Mouse (Mus musculus): Measurements from ENCODE around the gene Bcl7b. TPM values are rescaled to one million over a fixed set of nuclear protein-coding genes. Genes with fewer than 3 reads are reported as not detected.
A peak's percentile ranks its signal among the peaks of the same experiment; 100 is the strongest.

Gene Bcl7b
- polyA plus RNA-seq, 1 experiment = 64.4 TPM

- WGBS = 24% methylated on average over 8 of the region's 8 CpGs
- Histone ChIP-seq H3K27me3 (ENCODE audit: control insufficient read depth, insufficient read depth, low read length) (no peaks in the 10 kb centered on the region), H3K4me1 (ENCODE audit: control insufficient read depth, insufficient read depth, low read length) (peaks cover 42% of the 10 kb centered on the region), H3K4me3 (replicated peaks; ENCODE audit: insufficient read depth, low read depth, low read length) (no peak overlapping the region), H3K27ac (ENCODE audit: insufficient read depth, low read length) (peak overlapping the region; percentile 41; the same call in 1 of the 2 replicates)
- peak in 1 of 2 experiments; percentile 40 for DNase-seq
- no peak for TF ChIP-seq POLR2A (IDR thresholded peaks at IDR 0.05; ENCODE audit: borderline replicate concordance, insufficient read depth, low read length)
- no peak for TF ChIP-seq CTCF (IDR thresholded peaks at IDR 0.05; ENCODE audit: borderline replicate concordance, insufficient read depth, low read depth, low read length)
Observed at GRCm38 (mm10) chr5:135183131-135183861, 15.2 kb downstream of the Bcl7b start.

GRCm38 (mm10) chr5:135185016-135185415 lies 16.9 kb downstream of the Bcl7b start:
- WGBS = 98% methylated on average over 3 of the region's 3 CpGs
- no peak for TF ChIP-seq CTCF (IDR thresholded peaks at IDR 0.05; ENCODE audit: borderline replicate concordance, insufficient read depth, low read depth, low read length)
- TF ChIP-seq POLR2A (IDR thresholded peaks at IDR 0.05; ENCODE audit: borderline replicate concordance, insufficient read depth, low read length) = no peak
- Histone ChIP-seq H3K27me3 (ENCODE audit: control insufficient read depth, insufficient read depth, low read length) (no peaks in the 10 kb centered on the region), H3K27ac (ENCODE audit: insufficient read depth, low read length) (no peak overlapping the region), H3K4me3 (replicated peaks; ENCODE audit: insufficient read depth, low read depth, low read length) (no peak overlapping the region), H3K4me1 (ENCODE audit: control insufficient read depth, insufficient read depth, low read length) (peaks cover 33% of the 10 kb centered on the region)
- DNase-seq = no peak

DNA sequence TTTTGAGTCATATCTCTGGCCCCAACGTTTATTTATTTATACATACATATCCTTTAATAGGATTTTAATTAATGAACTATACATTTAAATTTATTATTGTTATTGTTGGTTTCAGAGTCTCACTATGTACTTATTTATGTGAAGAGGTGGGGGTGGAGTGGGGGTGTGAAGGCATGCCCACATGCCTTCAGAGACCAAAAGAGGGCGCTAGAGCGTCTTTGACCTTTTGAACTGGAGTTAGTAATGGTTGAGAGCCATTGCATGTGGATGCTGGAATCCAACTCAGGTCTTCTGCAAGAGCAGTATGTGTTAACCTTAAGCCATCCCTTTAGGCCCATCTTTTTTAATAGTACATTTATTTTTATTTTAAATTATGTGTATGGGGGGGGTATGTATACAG lies 17.5 kb downstream of the Bcl7b start:
- H3K4me1 ChIP-seq (ENCODE audit: control insufficient read depth, insufficient read depth, low read length) = peaks cover 27% of the 10 kb centered on the region
- H3K4me3 ChIP-seq (replicated peaks; ENCODE audit: insufficient read depth, low read depth, low read length) = no peak overlapping the region
- no peaks in the 10 kb centered on the region for H3K27me3 ChIP-seq (ENCODE audit: control insufficient read depth, insufficient read depth, low read length)
- no peak overlapping the region for H3K27ac ChIP-seq (ENCODE audit: insufficient read depth, low read length)
- TF ChIP-seq CTCF (IDR thresholded peaks at IDR 0.05; ENCODE audit: borderline replicate concordance, insufficient read depth, low read depth, low read length) (peak; percentile 35; the same call in 1 of the 2 replicates), POLR2A (IDR thresholded peaks at IDR 0.05; ENCODE audit: borderline replicate concordance, insufficient read depth, low read length) (no peak)
- WGBS = 42% methylated on average over 3 of the region's 3 CpGs
- DNase-seq = no peak

GRCm38 (mm10) chr5:135186231-135186620 lies 18.1 kb downstream of the Bcl7b start:
- no peak for TF ChIP-seq CTCF (IDR thresholded peaks at IDR 0.05; ENCODE audit: borderline replicate concordance, insufficient read depth, low read depth, low read length)

DNA sequence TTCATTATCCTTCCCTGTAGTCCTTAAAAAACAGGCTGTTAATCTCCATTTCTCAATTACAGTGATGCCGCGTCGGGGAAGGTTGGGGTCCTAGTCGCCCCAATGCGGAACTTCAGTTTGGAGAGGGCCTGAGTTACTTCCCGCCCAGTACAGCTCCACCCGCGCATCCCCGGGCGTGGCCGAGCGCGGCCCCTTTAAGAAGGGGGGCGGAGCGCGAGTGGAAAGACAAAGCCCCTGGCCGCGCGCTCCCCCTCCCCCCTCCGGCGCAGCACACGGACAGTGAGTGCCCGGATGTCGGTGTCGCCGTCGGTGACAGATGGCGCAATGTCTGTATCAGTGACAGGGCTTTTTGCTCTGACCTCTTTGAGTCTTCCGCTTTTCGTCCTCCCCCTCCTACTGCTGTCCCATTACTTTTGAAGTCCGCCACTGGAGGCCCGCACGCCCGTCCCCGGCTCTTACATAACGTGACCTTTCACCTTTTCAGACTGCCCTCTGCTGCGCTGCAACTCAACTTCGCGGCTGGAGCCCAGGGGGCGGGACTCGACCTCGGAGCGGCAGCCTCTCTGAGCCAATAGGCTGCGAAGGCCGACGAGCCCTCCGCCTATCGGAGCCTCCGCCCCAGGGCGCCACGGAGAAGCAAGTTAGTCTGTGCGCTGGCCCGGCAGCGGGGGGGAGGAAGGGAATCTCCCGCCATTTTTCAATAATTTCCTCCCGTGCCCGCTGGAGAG lies 18.7 kb downstream of the Bcl7b start, which contains the start of gene Baz1b:
Baz1b (plus strand) TSS at position 644 of the 728 bp plus-strand sequence.
- WGBS = under 1% methylated on average over 57 of the region's 57 CpGs
- Histone ChIP-seq H3K4me3 (replicated peaks; ENCODE audit: insufficient read depth, low read depth, low read length) (peak within 1 kb of the TSS; percentile 55), H3K27me3 (ENCODE audit: control insufficient read depth, insufficient read depth, low read length) (no peaks in the 10 kb centered on the region), H3K4me1 (ENCODE audit: control insufficient read depth, insufficient read depth, low read length) (peaks cover 18% of the 10 kb centered on the region), H3K27ac (ENCODE audit: insufficient read depth, low read length) (peak within 1 kb of the TSS; percentile 89)
- TF ChIP-seq POLR2A (IDR thresholded peaks at IDR 0.05; ENCODE audit: borderline replicate concordance, insufficient read depth, low read length) (peak; percentile 57), CTCF (IDR thresholded peaks at IDR 0.05; ENCODE audit: borderline replicate concordance, insufficient read depth, low read depth, low read length) (no peak)
- DNase-seq = peak; percentile 99 to 100

More at GRCm38 (mm10) chr5:135186231-135186620, 18.1 kb downstream of the Bcl7b start:
- DNase-seq = no peak
- 13% methylated on average over 10 of the region's 10 CpGs for WGBS
- H3K27me3 ChIP-seq (ENCODE audit: control insufficient read depth, insufficient read depth, low read length) = no peaks in the 10 kb centered on the region
- H3K4me3 ChIP-seq (replicated peaks; ENCODE audit: insufficient read depth, low read depth, low read length) = peak overlapping the region; percentile 55
- H3K4me1 ChIP-seq (ENCODE audit: control insufficient read depth, insufficient read depth, low read length) = peaks cover 21% of the 10 kb centered on the region
- peak overlapping the region; percentile 89 for H3K27ac ChIP-seq (ENCODE audit: insufficient read depth, low read length)

DNA sequence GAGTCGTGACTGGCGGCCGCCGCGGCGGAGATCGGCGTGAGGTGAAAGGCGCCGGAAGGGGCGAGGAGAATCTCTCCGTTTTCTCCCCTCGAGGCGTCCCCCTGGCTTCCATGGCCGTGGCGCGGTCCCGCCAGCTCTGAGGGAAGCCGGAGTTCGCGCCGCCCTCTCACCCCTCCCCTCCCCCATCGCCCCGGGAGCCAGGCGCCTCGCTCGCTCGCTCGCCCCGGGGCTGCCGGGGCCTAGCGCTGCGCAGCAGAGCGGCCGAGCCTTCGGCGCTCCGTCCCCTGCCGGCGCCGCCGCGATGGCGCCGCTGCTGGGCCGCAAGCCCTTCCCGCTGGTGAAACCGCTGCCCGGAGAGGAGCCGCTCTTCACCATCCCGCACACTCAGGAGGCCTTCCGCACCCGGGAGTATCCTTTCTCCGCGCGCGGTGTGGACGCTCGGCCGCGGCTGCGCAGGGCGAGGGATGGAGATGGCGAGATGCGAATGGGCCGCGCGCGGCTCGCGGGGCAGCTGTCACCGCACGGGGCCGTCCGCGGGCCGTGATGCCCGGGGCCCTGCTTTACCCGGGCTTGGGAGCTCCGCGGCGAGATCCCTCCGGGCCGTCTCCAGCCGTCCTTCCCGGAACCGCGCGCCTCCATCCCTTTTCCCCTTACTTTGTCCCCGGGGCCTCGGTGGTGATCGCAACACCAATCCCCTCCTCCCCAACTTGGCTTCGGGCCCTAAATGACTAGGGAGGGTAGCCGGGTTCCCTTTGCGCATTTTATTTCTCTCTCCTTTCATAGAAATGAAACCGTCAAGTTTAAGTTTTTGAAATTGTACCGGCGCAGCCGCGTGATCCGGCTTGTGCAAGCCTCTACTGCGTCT lies 19.5 kb downstream of the Bcl7b start:
- no peak for TF ChIP-seq CTCF (IDR thresholded peaks at IDR 0.05; ENCODE audit: borderline replicate concordance, insufficient read depth, low read depth, low read length)
- TF ChIP-seq POLR2A (IDR thresholded peaks at IDR 0.05; ENCODE audit: borderline replicate concordance, insufficient read depth, low read length) = no peak
- no peak for DNase-seq

GRCm38 (mm10) chr5:135188214-135188554 lies 20.1 kb downstream of the Bcl7b start:
- no peak for DNase-seq
- 0% methylated on average over 8 of the region's 8 CpGs for WGBS
- Histone ChIP-seq H3K27ac (ENCODE audit: insufficient read depth, low read length) (0 out of 2 replicates have a peak overlapping the region, but pooled peaks have one; percentile 86), H3K4me1 (ENCODE audit: control insufficient read depth, insufficient read depth, low read length) (peaks cover 16% of the 10 kb centered on the region), H3K27me3 (ENCODE audit: control insufficient read depth, insufficient read depth, low read length) (no peaks in the 10 kb centered on the region), H3K4me3 (replicated peaks; ENCODE audit: insufficient read depth, low read depth, low read length) (peak overlapping the region; percentile 55)
- TF ChIP-seq CTCF (IDR thresholded peaks at IDR 0.05; ENCODE audit: borderline replicate concordance, insufficient read depth, low read depth, low read length) = no peak
- no peak for TF ChIP-seq POLR2A (IDR thresholded peaks at IDR 0.05; ENCODE audit: borderline replicate concordance, insufficient read depth, low read length)

More for the DNA sequence above, 19.5 kb downstream of the Bcl7b start:
- Histone ChIP-seq H3K4me1 (ENCODE audit: control insufficient read depth, insufficient read depth, low read length) (peaks cover 14% of the 10 kb centered on the region), H3K27ac (ENCODE audit: insufficient read depth, low read length) (peak overlapping the region; percentile 86), H3K27me3 (ENCODE audit: control insufficient read depth, insufficient read depth, low read length) (no peaks in the 10 kb centered on the region), H3K4me3 (replicated peaks; ENCODE audit: insufficient read depth, low read depth, low read length) (peak overlapping the region; percentile 55)
- WGBS = under 1% methylated on average over 101 of the region's 102 CpGs

Data from cerebellum, adult 2 months (tissue).